Mouse (Mus musculus) limb, embryonic 13.5 days (tissue): ENCODE measurements at regions not wholly inside any gene's neighbourhood (a gene's known extent, or its start where the extent isn't known, plus 50 kb on each side); places are given as distances from the start of the nearest gene placed in this dataset.
A peak's percentile ranks its signal among the peaks of the same experiment; 100 is the strongest.

Experiments used
- ATAC-seq: fragments of 200-750 bp; cut with Nextera tagmentation; 2 replicates; pipeline ENCODE4 v1.8.0; 2017; ENCODE audit warnings: low read depth, moderate number of reproducible peaks, moderate TSS enrichment; ENCODE audit not compliant: low FRiP score
- H3K27ac ChIP-seq: fragments of 300-500 bp; sonication (generic); 2 replicates; pipeline ENCODE4 v1.5.1; 2015; ENCODE audit warnings: inconsistent platforms, mild to moderate bottlenecking, moderate library complexity
- H3K27me3 ChIP-seq: fragments of 300-500 bp; sonication (generic); 2 replicates; pipeline ENCODE4 v1.6.1; 2015; ENCODE audit warnings: mild to moderate bottlenecking, inconsistent platforms
- H3K36me3 ChIP-seq: fragments of 300-500 bp; sonication (generic); 2 replicates; pipeline ENCODE4 v1.6.1; 2015; ENCODE audit warnings: inconsistent platforms, mild to moderate bottlenecking, moderate library complexity
- H3K4me1 ChIP-seq: fragments of 300-500 bp; sonication (generic); 2 replicates; pipeline ENCODE4 v1.6.1; 2015; ENCODE audit warnings: inconsistent platforms
- H3K4me2 ChIP-seq: fragments of 300-500 bp; sonication (generic); replicated peaks from 2 replicates; pipeline ENCODE4 v1.6.1; 2015; ENCODE audit warnings: inconsistent platforms, mild to moderate bottlenecking, moderate library complexity
- H3K4me3 ChIP-seq: fragments of 300-500 bp; sonication (generic); 2 replicates; pipeline ENCODE4 v1.5.1; 2015; ENCODE audit warnings: moderate library complexity, mild to moderate bottlenecking, inconsistent platforms
- H3K9ac ChIP-seq: fragments of 300-500 bp; sonication (generic); 2 replicates; pipeline ENCODE4 v1.6.1; 2015; ENCODE audit warnings: mild to moderate bottlenecking, inconsistent platforms
- H3K9me3 ChIP-seq: fragments of 300-500 bp; sonication (generic); 2 replicates; pipeline ENCODE4 v1.6.1; 2016; ENCODE audit warnings: inconsistent platforms
- WGBS: fragments of 180-500 bp; shearing (Covaris S2); methylation state at CpG from one replicate; pipeline ENCODE4 v1.1.7; 2015; 5-methylcytosine and 5-hydroxymethylcytosine counted together

DNA sequence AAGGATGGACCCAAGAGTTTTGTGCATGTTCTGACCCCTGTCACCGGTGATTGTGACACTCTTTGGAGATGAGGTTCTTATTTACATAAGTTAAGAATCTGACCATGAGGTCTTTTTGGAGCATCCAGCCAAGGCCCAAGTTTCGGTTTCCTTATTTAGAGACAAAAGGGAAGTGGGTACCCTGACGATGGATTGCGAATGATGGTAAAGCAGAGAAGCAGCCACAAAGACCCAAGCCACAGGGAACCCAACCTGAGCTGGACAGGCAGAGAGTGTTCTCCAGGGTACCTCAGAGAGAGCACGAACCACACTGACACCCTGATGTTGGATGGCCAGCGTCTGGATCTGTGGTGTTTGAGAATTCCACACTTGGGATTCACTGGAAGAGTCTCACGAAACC, 100.8 kb upstream of the L3mbtl4 start:
- Histone ChIP-seq H3K27ac (no peak overlapping the region), H3K4me2 (no peak overlapping the region), H3K36me3 (no peaks in the 10 kb centered on the region), H3K27me3 (no peaks in the 10 kb centered on the region), H3K4me1 (no peaks in the 10 kb centered on the region), H3K4me3 (no peak overlapping the region), H3K9ac (no peak overlapping the region), H3K9me3 (no peaks in the 10 kb centered on the region)
- no peak for ATAC-seq
- 91% methylated on average over 7 of the region's 7 CpGs for WGBS

DNA sequence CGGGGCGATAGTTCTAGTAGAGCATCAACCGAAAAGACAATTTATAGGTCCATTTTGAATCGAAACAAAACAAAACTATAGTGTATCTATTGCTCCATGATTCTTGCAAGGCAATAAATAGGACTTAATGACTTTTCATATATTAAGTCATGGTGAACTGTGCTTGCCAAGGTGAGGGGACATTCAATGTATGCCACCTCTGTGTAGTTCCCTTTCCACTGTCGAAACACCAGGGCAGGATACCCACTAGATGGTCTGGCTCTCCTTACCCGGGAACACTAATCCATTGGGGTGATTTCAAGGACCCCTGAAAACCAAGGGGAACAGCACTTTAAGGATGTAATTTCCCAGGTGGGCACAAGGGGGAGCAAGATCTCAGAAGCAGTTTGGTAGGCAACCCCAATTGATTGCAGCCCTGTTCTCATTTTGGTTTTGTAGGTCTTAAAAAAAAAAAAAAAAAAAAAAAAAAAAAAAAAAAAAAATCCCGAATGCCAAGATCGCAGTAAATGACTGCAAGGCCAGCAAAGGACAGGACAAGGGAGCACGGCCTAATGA, 96.9 kb upstream of the L3mbtl4 start:
- ATAC-seq, result no peak
- 51% methylated on average over 9 of the region's 9 CpGs for WGBS
- Histone ChIP-seq H3K4me3 (no peak overlapping the region), H3K9ac (no peak overlapping the region), H3K4me1 (no peaks in the 10 kb centered on the region), H3K27ac (no peak overlapping the region), H3K9me3 (no peaks in the 10 kb centered on the region), H3K36me3 (no peaks in the 10 kb centered on the region), H3K27me3 (no peaks in the 10 kb centered on the region), H3K4me2 (no peak overlapping the region)

DNA sequence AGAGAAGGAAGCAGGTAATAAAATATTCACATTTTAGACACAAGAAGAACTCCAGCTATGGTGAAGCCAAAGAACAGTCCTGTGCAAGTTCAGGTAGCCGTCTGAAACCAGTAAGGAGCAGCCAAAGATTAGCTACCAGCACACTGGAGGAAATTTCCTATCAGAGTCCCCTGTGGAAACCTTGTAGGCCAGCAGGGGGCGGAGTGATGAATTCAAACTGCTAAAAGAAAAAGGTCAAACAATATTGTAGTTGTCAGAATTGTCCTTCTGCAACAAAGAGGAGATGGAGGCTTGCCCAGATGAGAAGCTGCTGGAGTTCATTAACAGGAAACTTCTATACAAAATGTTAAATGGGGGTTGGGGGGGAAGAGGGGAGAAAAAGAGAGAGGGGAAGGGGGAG, 95.8 kb upstream of the L3mbtl4 start:
- Histone ChIP-seq H3K9ac (no peak overlapping the region), H3K9me3 (no peaks in the 10 kb centered on the region), H3K4me2 (no peak overlapping the region), H3K4me3 (no peak overlapping the region), H3K4me1 (no peaks in the 10 kb centered on the region), H3K27ac (no peak overlapping the region), H3K36me3 (no peaks in the 10 kb centered on the region), H3K27me3 (no peaks in the 10 kb centered on the region)
- 24% methylated on average over 2 of the region's 2 CpGs for WGBS
- no peak for ATAC-seq

DNA sequence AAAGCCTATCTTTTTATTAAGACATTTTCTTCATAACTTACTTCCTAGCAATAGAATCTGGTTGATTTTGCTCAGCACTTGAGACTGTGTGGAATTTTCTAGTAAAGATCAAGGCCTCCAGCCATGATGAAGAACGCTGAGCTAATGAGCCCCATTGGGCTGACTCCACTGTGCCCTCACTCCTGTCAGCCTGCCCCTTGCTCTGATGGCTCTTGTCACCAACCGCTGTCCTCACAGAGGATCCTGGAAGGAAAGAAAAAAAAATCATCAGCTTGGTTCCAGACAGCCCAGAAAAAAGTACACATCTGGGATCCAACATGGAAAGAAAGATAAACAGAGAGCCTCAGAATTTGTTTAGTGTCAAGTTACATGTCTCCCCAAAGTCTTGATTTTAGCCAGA, 88.2 kb upstream of the L3mbtl4 start:
- no peak for ATAC-seq
- H3K4me1 ChIP-seq, result peaks cover 9% of the 10 kb centered on the region; the same call in 1 of the 2 replicates
- WGBS, result 48% methylated on average over 2 of the region's 2 CpGs

DNA sequence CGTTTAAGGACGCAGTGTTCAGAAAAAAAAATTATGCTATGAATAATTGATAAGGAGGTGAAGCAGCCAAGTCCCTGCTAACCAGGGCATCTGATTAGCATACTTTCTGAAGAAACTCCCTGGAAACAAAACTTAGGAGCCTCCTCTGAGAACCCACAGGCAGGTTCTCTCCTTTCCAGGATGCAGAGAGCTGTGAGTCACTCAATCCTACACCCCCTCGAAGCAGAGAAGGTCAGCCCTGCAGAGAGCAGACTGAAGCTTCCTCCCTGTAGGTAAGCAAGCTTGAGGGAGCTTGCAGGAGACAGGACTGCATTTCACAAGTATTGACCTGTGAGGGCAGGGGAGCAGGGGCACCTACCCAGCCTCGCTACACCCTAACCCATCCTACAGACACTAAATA, 83.7 kb upstream of the L3mbtl4 start:
- ATAC-seq, result no peak
- WGBS, result 90% methylated on average over 4 of the region's 4 CpGs

More for the DNA sequence above, 88.2 kb upstream of the L3mbtl4 start:
- no peak overlapping the region for H3K9ac ChIP-seq
- no peaks in the 10 kb centered on the region for H3K36me3 ChIP-seq
- no peaks in the 10 kb centered on the region for H3K27me3 ChIP-seq
- no peak overlapping the region for H3K27ac ChIP-seq
- H3K4me2 ChIP-seq, result no peak overlapping the region
- H3K4me3 ChIP-seq, result no peak overlapping the region
- no peaks in the 10 kb centered on the region for H3K9me3 ChIP-seq

DNA sequence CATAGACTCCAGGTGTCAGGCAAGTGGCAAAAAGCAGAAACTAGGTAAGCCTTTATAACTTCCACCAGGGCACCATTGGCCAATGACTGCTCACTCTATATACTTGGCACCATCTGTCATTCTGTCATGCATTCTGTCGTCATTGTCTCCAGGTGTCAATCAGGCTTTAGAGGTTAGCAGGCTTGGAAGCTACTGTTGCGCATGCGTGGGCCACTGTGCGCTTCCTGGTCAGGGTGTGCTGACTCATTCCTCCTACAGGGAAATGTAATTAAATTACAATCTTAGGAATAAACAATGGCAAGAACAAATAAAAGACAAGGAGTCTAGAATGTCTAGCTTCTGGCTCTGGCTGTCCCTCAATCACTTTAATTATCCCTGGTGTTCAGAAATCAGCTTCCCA, 68.1 kb upstream of the L3mbtl4 start:
- 85% methylated on average over 4 of the region's 4 CpGs for WGBS
- no peaks in the 10 kb centered on the region for H3K36me3 ChIP-seq
- H3K9ac ChIP-seq, result no peak overlapping the region
- H3K27me3 ChIP-seq, result no peaks in the 10 kb centered on the region
- no peak overlapping the region for H3K4me3 ChIP-seq
- no peak overlapping the region for H3K4me2 ChIP-seq
- no peak overlapping the region for H3K27ac ChIP-seq
- no peaks in the 10 kb centered on the region for H3K9me3 ChIP-seq
- H3K4me1 ChIP-seq, result peaks cover 3% of the 10 kb centered on the region
- no peak for ATAC-seq

More for the DNA sequence above, 83.7 kb upstream of the L3mbtl4 start:
- Histone ChIP-seq H3K9me3 (no peaks in the 10 kb centered on the region), H3K4me1 (peaks cover 9% of the 10 kb centered on the region; the same call in 1 of the 2 replicates), H3K27ac (no peak overlapping the region), H3K4me3 (no peak overlapping the region), H3K4me2 (no peak overlapping the region), H3K27me3 (no peaks in the 10 kb centered on the region), H3K36me3 (no peaks in the 10 kb centered on the region), H3K9ac (no peak overlapping the region)

DNA sequence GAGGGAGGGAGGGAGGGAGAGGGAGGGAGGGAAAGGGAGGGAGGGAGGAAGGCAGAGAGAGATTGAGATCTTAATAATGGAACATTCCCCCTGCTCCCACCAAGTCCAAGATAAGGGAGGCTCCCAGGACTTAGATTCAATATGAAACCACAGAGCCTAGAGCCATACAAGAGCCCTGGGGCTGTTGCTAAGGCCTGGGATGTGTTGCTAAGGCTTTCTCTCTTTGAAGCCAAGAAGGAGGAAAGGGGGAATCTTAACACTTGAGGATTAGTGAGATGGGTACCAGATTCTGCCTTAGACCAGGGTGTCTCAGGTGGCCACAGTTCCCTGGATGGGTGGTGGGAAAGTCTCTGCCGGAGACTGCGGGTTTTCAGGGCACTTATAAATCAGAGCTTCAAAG, 64.8 kb upstream of the L3mbtl4 start:
- ATAC-seq, result no peak
- Histone ChIP-seq H3K9me3 (no peaks in the 10 kb centered on the region), H3K36me3 (no peaks in the 10 kb centered on the region), H3K4me3 (no peak overlapping the region), H3K27ac (no peak overlapping the region), H3K4me2 (no peak overlapping the region), H3K9ac (no peak overlapping the region), H3K4me1 (peaks cover 16% of the 10 kb centered on the region), H3K27me3 (no peaks in the 10 kb centered on the region)
- 17% methylated on average over 2 of the region's 2 CpGs for whole genome bisulfite sequencing

DNA sequence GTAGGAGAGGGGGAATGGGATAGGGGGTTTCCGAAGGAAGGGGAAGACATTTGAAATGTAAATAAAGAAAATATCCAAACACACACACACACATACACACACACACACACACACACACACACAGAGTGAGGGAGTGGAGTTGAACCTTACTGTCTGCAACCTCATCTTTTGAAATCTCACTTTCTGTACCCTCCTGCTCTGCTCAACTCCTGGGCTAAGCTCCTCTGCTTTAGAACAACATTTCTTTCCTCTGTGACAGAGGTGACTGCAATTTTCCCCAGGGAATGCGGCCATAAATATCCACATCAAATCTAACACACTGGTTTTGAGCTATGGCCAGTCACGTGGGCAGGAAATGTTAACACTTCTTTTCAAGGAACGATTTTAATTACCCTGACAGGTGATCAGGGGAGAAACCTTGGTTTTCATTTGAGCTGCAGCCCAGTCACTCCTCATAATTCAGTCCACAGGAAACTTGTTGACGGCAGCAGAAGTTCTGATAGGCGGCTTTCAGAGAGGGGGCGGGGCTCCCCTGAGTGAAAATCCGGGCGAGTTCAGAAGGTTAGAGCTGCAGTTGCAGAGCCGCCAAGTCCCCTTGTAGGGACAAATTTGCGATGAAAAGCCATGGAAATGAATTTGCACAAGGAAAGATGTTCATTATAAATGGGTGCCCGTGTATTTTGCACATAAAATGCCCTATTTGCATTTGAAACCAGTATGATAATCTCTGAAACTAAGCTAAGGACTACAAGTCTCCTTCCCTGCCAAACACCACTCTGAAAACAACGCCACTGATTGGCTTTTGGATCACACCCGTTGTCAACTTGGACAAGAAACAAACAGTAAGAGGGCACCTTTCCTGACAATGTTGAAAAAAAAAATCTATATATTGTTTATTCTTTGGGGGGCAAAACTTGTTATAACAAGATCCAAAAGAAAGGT, 63.0 kb upstream of the L3mbtl4 start:
- peak overlapping the region; percentile 14; the same call in 1 of the 2 replicates for H3K4me3 ChIP-seq
- H3K4me1 ChIP-seq, result peaks cover 16% of the 10 kb centered on the region
- H3K9ac ChIP-seq, result no peak overlapping the region
- peak; percentile 76 for ATAC-seq
- 10% methylated on average over 14 of the region's 14 CpGs for WGBS
- H3K27ac ChIP-seq, result no peak overlapping the region
- no peaks in the 10 kb centered on the region for H3K36me3 ChIP-seq
- H3K4me2 ChIP-seq, result peak overlapping the region; percentile 53
- no peaks in the 10 kb centered on the region for H3K9me3 ChIP-seq
- no peaks in the 10 kb centered on the region for H3K27me3 ChIP-seq

DNA sequence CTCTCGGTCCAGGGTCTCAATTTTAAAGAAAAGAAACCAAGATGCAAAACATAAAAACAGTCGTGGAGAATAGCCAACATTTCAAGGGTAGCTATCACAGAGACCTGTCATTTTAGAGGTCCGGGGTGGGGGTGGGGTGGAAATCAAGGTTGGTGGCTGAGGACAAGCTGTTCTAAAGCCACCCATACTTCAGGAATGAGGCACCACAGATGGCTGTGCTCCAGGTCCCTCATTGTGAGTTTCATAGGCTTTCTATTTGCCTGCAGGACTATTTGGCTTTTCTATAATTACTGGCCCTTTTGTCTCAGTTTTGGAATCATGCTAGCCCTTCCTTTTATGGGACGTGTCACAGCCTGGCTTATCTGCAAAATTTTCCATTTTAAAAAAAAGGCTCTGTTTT, 55.4 kb upstream of the L3mbtl4 start:
- peaks cover 1% of the 10 kb centered on the region; the same call in 1 of the 2 replicates for H3K9me3 ChIP-seq
- no peaks in the 10 kb centered on the region for H3K4me1 ChIP-seq
- H3K9ac ChIP-seq, result no peak overlapping the region
- 82% methylated on average over 4 of the region's 4 CpGs for WGBS
- H3K4me2 ChIP-seq, result no peak overlapping the region
- H3K27ac ChIP-seq, result no peak overlapping the region
- H3K27me3 ChIP-seq, result no peaks in the 10 kb centered on the region
- H3K36me3 ChIP-seq, result no peaks in the 10 kb centered on the region
- H3K4me3 ChIP-seq, result no peak overlapping the region
- no peak for ATAC-seq

DNA sequence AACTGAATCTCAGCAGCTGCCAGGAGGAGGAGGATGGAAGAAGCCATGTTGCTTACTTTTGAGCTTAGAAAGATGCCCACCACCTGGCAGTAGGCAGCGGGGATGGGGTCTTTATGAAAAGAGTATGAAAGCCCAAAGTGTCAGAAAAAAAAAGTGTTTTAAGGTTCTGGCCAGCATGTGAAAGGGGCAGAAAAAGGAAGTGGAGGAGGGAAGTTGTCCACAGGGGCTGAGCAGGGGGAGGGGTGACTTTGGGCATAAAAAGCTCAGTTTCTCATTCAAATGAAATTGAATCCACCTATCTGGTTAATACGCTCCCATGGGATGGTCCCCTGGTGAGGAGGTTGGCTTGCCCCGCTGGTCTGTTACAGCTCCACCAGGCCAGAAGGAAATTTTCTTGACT, 50.4 kb upstream of the L3mbtl4 start:
- H3K4me2 ChIP-seq, result no peak overlapping the region
- H3K4me1 ChIP-seq, result no peaks in the 10 kb centered on the region

More for the DNA sequence above, 50.4 kb upstream of the L3mbtl4 start:
- Histone ChIP-seq H3K27ac (no peak overlapping the region), H3K9ac (no peak overlapping the region), H3K4me3 (no peak overlapping the region), H3K36me3 (no peaks in the 10 kb centered on the region), H3K9me3 (peaks cover 11% of the 10 kb centered on the region; the same call in 1 of the 2 replicates), H3K27me3 (no peaks in the 10 kb centered on the region)
- no peak for ATAC-seq
- WGBS, result 83% methylated on average over 3 of the region's 3 CpGs
